Mouse (Mus musculus) ES-Bruce4 (cell line): ENCODE measurements at regions not wholly inside any gene's neighbourhood (a gene's known extent, or its start where the extent isn't known, plus 50 kb on each side); places are given as distances from the start of the nearest gene placed in this dataset.

Source experiments
- H3K27ac ChIP-seq: 2 replicates; pipeline ENCODE4 v1.5.1; 2012; ENCODE audit warnings: low read length, inconsistent platforms; ENCODE audit not compliant: insufficient read depth
- H3K27me3 ChIP-seq: 2 replicates; pipeline ENCODE4 v1.6.1; 2012; ENCODE audit warnings: mild to moderate bottlenecking, low read length, inconsistent platforms; ENCODE audit not compliant: control insufficient read depth, poor library complexity, insufficient read depth, severe bottlenecking
- H3K36me3 ChIP-seq: 2 replicates; pipeline ENCODE4 v1.6.1; 2012; ENCODE audit warnings: inconsistent platforms, mild to moderate bottlenecking, low read length, moderate library complexity; ENCODE audit not compliant: control insufficient read depth, poor library complexity, insufficient read depth, severe bottlenecking
- H3K4me1 ChIP-seq: one replicate; pipeline ENCODE4 v1.8.1; 2011; ENCODE audit warnings: low read length; ENCODE audit not compliant: control insufficient read depth, insufficient read depth
- H3K4me3 ChIP-seq: 2 replicates; pipeline ENCODE4 v1.5.1; 2011; ENCODE audit warnings: low read depth, mild to moderate bottlenecking, low read length
- H3K9ac ChIP-seq: 2 replicates; pipeline ENCODE4 v1.6.1; 2012; ENCODE audit warnings: low read depth, mild to moderate bottlenecking, inconsistent platforms; ENCODE audit not compliant: poor library complexity, severe bottlenecking
- H3K9me3 ChIP-seq: replicated peaks from 2 replicates; pipeline ENCODE4 v1.6.1; 2012; ENCODE audit warnings: mild to moderate bottlenecking, low read length, inconsistent platforms; ENCODE audit not compliant: control insufficient read depth, poor library complexity, insufficient read depth, severe bottlenecking
- CTCF ChIP-seq: IDR thresholded peaks from one replicate; pipeline ENCODE4 v1.8.1; 2011; ENCODE audit warnings: low read depth, low read length
- EP300 ChIP-seq: IDR thresholded peaks from 2 replicates; pipeline ENCODE4 v1.6.1; 2011; ENCODE audit warnings: low read depth, low read length; ENCODE audit not compliant: insufficient read depth
- POLR2A ChIP-seq: IDR thresholded peaks from one replicate; pipeline ENCODE4 v1.8.1; 2011; ENCODE audit warnings: low read length; ENCODE audit not compliant: insufficient read depth

DNA sequence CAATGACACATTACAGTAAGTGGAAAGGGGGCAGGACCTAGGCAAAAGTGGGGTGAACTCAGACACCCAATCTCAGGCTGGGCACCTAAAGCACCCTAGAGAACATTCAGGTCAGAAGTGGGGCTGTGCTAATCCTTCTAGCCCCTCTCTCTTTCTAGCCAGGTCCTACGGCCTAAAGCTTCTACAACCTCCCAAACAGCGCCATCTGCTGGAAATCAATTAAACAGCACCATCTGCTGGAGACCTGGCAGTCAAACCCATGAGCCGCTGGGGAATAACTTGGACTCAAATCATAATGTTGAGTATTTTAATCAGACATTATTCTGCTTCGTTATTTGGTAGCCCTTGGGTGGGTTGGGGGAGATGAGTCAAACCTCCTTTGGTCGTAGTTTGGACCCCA, 215.5 kb upstream of the Eef2kmt start:
- H3K27me3 ChIP-seq, result no peaks in the 10 kb centered on the region
- H3K9ac ChIP-seq, result no peak overlapping the region
- H3K4me3 ChIP-seq, result no peak overlapping the region
- H3K4me1 ChIP-seq, result no peaks in the 10 kb centered on the region
- H3K9me3 ChIP-seq, result no peaks in the 10 kb centered on the region
- no peaks in the 10 kb centered on the region for H3K36me3 ChIP-seq
- TF ChIP-seq EP300 (no peak), POLR2A (no peak), CTCF (peak; percentile 56)
- H3K27ac ChIP-seq, result no peak overlapping the region

DNA sequence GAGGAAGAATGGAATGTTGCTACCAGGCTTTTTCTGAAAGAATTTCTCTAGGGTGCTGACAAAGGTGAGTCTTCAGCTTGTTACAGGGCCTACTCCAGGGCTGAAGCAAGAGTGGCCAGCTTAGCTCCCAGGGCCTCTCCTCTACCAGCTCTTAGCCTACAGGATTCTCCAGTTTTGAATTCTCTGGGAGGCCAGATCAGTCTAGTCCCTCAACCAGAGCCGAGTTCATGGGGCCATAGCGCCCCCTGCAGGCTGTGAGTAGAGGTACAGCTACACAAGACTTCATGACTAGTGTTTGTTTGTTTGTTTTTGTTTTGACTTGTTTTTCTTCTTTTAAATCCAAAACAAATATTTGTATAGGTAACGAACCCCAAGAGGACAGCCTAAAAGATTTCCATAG, 211.8 kb upstream of the Eef2kmt start:
- Histone ChIP-seq H3K4me3 (no peak overlapping the region), H3K27ac (no peak overlapping the region), H3K9me3 (no peaks in the 10 kb centered on the region), H3K27me3 (no peaks in the 10 kb centered on the region), H3K4me1 (no peaks in the 10 kb centered on the region), H3K9ac (no peak overlapping the region), H3K36me3 (no peaks in the 10 kb centered on the region)
- TF ChIP-seq POLR2A (no peak), EP300 (no peak), CTCF (peak; percentile 74)

DNA sequence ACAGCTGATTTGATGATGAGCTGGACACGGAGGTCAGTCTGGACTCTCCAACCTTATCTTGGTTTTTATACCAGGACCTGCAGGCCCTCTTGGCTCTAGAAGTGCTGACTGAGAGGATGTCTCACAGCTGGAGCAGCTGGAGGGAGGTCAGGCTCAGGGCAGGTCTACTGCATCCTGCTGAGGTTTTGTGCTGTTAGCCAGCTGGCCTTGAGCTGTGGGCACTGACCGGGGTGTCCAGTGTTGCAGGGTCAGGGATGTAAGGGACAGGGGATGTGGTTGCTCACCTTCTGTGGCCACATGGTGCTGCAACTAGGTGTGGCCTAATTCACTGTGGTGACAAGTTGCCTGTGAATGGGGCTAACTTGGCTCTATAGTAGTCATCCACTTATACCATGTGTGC, 211.0 kb upstream of the Eef2kmt start:
- H3K27ac ChIP-seq, result no peak overlapping the region

DNA sequence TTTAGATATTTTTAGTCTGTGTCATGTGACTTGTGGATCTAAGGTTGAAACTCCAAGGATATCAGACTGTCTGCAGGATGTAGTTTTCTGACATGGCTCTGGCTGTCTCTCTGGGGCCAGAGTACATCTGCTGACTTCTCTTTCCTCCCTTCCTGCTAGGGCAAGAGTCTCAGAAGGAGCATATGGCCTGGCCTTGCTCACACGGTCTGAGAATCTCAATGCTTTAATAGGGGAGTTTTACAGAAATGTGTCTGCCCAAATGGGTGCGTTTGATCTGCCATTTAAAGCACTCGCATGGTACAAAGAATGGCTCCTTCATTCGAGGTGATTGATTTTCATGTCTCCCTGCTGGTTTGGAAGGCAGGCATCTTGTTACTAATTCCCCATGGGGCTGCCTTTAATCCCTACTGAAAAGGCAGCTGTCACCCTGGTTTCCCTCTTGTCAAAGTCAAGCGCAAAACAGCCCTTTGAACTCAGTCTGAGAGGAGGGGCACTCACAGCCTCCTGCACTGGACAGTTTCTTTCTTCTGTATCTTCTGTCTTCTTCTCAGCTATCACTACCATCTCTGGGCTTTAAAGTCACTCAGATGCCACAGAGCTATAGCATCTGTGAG, 199.7 kb upstream of the Eef2kmt start:
- H3K36me3 ChIP-seq, result no peaks in the 10 kb centered on the region
- no peak overlapping the region for H3K9ac ChIP-seq
- H3K9me3 ChIP-seq, result no peaks in the 10 kb centered on the region
- no peaks in the 10 kb centered on the region for H3K27me3 ChIP-seq
- no peak overlapping the region for H3K27ac ChIP-seq
- H3K4me3 ChIP-seq, result no peak overlapping the region
- TF ChIP-seq POLR2A (no peak), EP300 (no peak), CTCF (no peak)
- H3K4me1 ChIP-seq, result no peaks in the 10 kb centered on the region

More for the DNA sequence above, 211.0 kb upstream of the Eef2kmt start:
- Histone ChIP-seq H3K4me1 (no peaks in the 10 kb centered on the region), H3K9ac (no peak overlapping the region), H3K4me3 (no peak overlapping the region), H3K36me3 (no peaks in the 10 kb centered on the region), H3K27me3 (no peaks in the 10 kb centered on the region), H3K9me3 (no peaks in the 10 kb centered on the region)
- no peak for TF ChIP-seq CTCF

GRCm38 (mm10) chr16:5454243-5454642, 198.5 kb upstream of the Eef2kmt start:
- TF ChIP-seq EP300 (no peak), CTCF (no peak)
- Histone ChIP-seq H3K9me3 (no peaks in the 10 kb centered on the region), H3K27me3 (no peaks in the 10 kb centered on the region), H3K4me1 (no peaks in the 10 kb centered on the region), H3K27ac (no peak overlapping the region), H3K4me3 (no peak overlapping the region), H3K36me3 (no peaks in the 10 kb centered on the region), H3K9ac (no peak overlapping the region)

DNA sequence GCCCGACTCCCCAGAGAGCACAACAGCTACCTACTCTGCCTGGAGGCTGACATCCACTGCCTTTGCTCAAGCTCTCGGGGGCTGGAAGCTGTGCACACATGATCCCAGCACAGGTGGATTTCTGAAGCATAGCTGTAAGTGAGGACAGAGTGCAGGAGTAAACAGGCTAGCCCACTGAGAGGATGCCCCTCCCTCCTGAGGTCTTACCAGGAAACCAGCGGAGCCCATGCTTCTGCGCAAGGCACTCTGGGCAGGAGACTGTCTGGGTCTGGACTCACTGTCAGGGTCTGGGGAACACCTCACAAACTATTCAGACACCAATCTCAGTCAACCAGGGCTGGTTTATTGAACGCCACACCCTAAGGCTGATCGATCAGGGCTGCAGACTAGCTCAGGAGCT, 197.2 kb upstream of the Eef2kmt start:
- Histone ChIP-seq H3K27me3 (no peaks in the 10 kb centered on the region), H3K9ac (no peak overlapping the region), H3K36me3 (no peaks in the 10 kb centered on the region), H3K4me1 (no peaks in the 10 kb centered on the region), H3K4me3 (no peak overlapping the region), H3K9me3 (no peaks in the 10 kb centered on the region), H3K27ac (no peak overlapping the region)
- TF ChIP-seq CTCF, result no peak
- TF ChIP-seq EP300, result no peak
- TF ChIP-seq POLR2A, result no peak
